Mouse (Mus musculus) heart, adult 8-10 months (tissue): Measurements from ENCODE around the gene Kctd20. TPM values are rescaled to one million over a fixed set of nuclear protein-coding genes. Genes with fewer than 3 reads are reported as not detected.
"Not testable (repeated sequence)": the region's sequence is repeated elsewhere in the genome, so short reads cannot be mapped to it uniquely, and the experiment has no call there.

ENCODE experiments used
- DNase-seq: peaks from one replicate; pipeline ENCODE4 v3.0.0; 2022; ENCODE audit warnings: low spot score
- total RNA-seq, 4 experiments: library from RNA; stranded (reverse); gene quantifications; 2 replicates each; pipeline ENCODE4 v1.2.4; 2022

The Kctd20 gene
- total RNA-seq, 4 experiments from 2014 or later = 33.5 to 58.8 (median 54.0) TPM

DNA sequence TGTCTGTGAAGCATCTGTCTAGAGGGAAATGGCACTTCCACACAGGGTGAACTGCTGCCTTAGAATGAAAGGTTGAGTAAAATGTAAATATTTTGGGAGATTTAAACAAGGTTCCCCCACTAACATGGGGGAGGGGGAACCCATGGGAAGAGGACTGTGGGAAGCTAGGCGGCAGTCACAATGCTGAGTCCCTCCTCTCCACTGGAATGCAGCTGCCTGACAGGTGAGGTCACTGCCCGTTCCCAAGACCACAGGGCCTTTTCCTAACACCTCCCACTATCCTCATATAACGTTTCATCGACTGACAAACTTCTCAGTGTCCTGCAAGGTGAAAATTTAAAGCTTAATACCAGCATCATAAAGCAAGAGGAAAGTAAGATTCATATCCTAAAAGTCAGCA is 30.8 kb downstream of the Kctd20 start:
- no peak for DNase-seq

DNA sequence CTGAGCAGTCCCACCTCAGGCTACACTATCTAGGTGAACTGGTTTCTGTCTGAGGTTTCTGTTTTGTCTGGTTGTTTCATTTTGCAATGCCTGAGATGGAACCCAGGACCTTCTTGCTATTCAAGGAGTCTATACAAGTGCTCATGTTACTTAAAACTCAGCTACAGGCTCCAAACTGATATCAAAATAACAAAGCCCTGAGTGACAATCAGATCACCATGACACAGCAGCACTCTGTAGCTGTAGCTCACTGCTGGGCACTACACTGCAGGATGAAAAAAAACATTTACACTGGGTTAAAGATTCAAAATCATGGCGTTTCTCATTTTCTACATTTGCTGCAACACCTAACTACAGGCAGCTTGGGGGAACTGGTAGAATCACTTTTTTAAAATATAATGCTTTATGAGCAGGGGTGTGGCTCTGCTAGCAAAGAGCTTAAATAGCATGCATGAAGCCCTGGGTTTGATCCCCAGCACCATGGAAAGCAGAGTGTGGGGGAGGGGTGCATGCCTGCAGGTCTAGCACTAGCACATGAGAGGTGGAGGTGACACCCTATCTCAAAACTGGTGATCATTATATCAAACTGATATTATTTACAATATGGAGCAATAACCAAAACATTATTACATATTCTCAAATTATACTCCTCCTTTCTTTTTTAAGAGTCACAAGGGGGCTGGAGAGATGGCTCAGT is 33.1 kb downstream of the Kctd20 start:
- DNase-seq = no peak

DNA sequence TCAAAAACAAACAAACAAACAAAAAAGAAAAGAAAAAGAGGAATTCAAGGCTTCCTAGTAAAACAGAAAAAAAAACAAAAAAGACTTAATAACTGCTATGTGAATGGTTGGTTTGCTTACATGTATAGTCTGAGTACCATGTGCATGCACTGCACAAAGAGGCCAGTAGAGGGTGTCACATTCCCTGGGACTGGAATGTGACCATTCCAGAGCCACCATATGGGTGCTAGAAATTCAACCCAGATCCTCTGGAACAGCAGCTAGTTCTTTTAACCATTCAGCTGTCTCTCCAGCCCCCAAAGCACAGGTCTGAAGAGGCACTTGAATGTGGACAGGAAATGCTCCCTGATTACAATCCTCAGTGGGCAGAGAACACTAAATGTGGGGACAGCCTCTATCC is 35.1 kb downstream of the Kctd20 start:
- DNase-seq = no peak

DNA sequence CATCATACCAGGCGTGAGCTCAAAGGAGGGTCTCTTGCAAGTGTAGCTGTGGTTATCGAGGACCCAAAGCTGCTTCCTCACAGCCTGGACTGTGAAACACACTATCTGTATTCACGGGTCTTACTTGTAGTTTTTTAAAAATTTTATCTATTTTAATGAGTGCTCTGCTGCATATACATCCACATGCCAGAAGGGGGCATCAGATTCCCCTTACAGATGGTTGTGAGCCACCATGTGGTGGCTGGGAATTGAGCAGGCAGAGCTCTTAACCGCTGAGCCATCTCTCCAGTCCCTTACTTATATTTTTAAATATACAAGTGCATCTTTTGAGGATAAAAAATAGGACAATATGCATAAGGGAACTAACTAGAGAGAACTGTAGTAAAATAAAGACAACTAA is 36.0 kb downstream of the Kctd20 start:
- no peak for DNase-seq

DNA sequence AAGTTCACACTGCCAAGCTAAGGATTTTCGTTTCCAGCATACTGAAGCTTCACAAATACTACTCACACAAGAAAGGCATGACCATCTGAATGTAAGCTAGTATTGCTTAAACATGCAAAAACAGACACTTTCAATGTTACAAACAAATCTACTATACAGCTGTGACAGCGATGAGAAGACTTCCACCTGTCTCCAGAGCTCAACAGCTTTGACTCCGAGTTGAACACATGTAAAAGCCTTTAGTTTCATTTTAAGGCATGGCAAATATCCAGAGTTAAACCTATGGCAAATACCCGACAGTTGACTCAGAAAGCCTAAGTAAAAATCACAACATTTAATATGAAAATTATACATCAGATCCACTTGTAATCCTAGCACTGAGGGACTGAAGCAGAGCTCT is 36.5 kb downstream of the Kctd20 start:
- no peak for DNase-seq

DNA sequence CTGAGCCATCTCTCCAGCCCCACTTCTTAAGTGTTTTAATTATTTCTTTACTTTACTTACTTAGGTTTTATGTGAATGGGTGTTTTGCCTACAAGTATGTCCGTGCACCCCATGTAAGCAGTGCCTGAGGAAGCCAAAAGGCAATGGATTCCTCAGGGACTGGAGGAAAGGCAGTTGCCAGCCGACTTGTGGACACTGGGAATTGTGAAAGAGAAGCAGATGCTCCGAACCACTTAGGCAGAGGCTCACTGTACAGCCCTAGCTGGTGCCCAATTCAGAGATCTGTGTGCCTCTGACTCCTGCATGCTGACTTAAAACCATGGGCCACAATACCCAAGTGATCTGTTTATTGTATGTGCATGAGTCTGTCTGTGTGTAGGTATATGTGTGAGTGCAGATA is 37.2 kb downstream of the Kctd20 start:
- no peak for DNase-seq

DNA sequence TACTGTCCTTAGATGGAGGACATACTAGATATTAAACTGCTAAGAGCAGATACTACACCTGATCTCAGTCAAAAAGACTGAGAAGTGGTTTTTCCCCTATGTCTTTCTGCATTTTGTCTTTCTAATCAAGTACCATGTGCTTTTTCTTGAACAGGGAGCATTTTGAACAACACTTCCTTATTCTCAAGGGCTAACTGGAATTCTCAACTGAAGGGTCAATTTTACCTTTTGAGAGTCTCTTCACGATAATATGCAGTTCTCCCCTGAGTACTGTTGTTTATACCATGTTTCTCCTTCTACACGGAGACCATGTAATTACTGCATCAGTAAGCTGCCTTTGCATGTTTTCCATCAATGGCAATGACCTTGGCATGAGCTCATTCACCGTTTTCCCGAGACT is 38.3 kb downstream of the Kctd20 start:
- no peak for DNase-seq

DNA sequence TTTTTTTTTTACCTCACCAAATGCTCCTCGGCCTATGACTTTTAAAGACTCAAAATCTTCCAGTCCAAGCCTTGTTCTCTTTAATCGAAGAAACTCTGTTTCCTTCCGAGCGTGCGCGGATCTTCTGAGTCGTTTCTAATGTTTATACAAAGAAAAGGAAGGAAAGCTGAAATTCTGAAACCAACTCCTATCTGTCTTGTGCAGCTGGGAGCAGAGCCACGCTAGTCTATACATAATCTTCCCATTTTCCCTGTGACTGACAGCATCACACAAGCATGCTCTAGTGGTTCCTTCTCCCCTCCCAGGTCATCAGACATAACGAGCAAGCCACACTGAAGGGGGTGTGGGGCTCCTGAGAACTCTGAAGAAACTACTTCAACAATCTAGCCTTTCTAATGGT is 39.5 kb downstream of the Kctd20 start:
- DNase-seq = no peak

DNA sequence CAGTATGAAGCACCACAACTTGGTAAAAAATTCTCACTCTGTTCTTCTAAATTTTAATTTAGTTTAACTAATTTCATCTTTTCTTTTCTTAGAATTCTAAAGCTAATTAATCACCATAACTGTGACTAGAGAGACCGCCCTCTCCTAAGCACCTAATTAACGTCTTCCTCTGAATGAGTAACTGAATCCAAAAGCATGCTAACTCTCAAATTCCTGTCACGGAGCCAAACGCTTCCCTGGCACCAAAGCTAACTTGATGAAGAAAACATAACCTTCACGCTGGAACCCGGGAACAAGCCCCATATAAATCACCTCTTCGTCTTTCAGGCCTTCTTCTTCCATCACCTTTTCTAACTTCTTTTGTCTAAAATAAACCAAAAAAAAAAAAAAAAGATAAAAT is 40.4 kb downstream of the Kctd20 start:
- DNase-seq = peak; percentile 45

DNA sequence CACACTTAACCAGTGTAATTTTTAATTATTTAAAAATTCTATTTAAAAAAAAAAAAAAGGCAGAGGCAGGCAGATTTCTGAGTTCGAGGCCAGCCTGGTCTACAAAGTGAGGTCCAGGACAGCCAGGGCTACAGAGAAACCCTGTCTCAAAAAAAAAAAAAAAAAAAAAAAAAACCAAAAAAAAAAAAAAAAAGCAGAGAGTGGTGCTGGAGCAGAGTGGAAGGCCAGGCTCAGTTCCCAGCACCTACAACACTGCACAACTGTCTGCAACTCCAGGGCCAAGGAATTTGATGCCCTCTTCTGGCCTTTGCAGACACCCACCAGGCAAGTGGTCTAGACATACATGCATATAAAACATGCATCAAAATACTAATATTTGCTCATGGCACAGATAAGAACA is 41.3 kb downstream of the Kctd20 start:
- not testable (repeated sequence) for DNase-seq

DNA sequence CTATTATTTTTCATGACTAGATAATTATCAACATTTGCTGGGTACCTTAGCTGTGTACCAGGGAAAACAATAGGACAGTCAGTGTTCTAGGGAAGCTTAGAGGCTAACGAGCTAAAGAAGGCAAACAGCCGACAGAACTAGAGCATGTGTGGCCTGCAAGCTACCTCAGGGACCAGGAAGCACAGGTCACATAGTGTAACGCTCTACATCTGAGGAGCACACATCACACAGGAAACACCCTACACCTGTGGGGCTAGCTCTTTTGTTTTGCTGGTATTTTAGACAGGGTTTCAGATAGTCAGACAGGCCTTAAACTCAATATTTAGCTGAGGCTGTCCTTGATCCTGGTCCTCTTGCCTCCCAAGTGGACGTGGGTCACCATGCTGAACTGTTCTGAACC is 42.9 kb downstream of the Kctd20 start:
- DNase-seq = no peak

DNA sequence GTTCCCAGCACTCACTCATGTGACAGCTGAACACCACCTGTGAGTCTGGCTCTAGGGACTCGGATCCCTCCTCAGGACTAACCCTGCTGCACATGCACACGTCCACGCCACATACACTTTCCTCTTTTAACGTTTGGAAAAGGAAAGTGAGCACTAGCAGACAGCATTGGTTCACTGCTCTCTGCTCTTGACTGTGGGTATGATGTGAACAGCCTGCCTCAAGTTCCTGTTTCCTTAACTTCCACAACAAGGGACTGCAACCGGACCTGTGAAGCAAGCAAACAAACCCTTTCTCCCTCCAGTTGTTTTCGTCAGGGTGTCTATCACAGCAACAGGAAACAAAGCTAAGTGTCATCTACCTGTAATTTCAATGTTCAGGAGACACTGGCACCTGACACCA is 48.7 kb downstream of the Kctd20 start:
- no peak for DNase-seq

DNA sequence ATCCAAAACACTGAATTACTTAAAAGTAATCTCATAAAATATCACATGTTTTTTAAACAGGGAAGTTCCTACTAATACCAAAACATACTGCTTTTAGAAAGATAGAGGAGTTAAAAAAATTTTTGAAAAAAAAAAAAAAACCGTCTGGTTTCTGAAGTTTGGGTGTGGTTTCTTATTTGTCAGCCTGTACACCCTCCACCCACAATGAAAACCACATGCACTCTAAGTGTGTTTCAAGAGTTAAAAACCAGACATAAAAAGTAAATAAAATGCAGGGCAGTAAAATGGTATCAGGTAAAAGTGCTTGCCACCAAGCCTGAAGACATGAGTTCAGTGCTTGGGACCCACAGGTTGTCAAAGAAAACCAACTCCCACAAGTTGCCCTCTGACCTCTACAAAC is 52.0 kb downstream of the Kctd20 start:
- no peak for DNase-seq

DNA sequence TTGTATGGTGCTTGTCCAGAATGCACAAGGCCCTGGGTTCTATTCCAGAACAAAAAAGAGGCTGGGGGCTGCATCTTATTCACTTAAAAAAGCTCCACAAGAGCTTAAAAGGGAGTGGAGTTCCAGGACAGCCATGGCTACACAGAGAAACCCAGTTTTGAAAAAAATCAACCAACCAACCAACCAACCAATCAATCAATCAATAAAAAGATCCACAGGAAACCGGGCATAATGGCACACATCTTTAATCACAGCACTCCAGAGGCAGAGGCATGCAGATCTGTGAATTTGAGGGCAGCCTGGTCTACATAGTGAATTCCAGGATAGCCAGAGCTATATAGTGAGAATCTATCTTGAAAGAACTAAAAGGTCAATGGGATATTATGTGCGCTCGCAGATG is 53.3 kb downstream of the Kctd20 start:
- DNase-seq = no peak

DNA sequence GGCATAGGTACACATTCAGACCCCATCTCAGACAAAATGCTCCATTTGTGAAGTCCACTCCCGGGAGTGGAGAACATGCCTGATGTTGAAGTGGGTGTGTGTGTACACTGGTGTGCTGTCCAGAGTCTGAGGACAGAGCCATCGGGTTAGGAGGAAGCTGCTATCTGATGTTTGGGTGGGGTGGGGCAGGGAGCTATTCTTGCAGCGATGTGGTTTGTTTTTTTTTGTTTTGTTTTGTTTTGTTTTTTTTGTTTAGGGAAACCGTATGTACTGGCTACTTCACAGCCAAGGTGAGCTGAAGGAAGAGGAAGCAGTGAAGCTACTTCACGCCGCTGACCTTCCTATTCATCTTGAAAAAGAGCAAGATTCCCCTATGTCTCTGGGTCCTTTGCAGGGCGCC is 55.1 kb downstream of the Kctd20 start:
- no peak for DNase-seq

DNA sequence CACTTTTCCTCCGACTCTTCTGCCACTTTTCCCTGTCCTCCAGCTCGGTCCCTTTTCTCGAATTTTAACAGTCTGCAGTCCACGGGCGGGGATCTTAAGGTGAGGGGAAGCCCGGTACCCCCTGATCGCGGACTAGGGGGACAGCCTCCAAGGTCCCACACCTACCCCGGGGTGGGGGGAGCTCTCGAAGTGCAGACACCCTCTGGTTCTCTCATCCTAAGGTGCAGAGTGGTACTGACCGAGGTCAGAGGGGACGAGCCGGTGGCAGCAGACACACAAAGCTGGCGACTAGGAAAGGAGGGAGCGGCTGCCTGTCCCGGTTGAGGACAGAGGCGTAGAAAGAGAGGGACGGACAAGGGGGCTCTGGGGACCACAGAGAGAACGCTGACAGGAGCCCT is 55.5 kb downstream of the Kctd20 start:
- no peak for DNase-seq

DNA sequence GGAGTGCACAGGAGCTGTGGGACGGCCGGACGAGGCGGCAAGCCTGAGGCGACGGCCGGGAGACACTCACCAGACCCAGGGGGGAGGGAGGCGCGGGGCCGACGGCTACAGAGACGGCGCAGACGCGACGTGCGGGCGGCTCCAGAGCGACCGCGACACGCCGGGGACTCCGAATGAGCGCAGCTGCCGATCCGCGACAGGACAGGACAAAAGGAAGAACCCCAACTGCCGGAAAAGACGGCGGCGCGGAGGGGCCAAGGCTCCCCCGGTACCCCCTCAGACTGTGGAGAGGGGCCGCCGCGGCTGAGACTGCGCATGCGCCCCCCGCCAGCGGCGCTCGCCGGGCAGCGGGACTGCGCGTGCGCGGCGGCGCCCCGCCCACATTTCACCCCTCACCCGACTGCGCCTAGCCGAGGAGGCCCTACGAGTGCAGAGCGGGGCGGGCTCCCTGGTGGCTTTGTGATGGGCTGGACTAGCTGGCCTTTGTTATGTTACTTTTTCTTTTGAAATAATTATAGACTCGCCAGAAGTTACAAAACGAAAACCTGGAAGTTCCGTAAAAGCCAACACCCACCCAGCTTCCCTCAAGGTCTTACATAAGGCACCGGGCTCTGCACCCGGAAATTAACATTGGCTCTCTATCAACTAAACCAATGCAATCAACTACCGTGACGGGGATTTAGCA is 56.0 kb downstream of the Kctd20 start, which contains the start of gene Stk38:
TSS of gene Stk38 (minus strand) at position 355 of the 685 bp plus-strand sequence.
- DNase-seq = peak; percentile 93

DNA sequence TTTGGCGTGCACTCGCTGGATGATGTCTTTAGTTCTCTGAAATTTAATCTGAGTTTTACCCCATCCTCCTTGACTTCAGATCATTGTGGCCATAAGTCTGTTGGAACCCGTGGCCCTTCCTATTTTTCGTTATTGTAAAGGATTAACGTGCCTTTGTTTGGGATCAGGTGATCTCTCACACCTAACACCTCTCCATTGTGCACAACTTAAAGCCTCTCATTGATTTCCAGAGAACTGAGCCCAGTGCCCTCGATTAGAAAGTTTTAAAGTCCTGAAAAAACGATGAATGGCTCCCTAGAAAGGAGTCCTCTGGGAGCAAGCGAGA is 56.5 kb downstream of the Kctd20 start:
- DNase-seq = no peak

DNA sequence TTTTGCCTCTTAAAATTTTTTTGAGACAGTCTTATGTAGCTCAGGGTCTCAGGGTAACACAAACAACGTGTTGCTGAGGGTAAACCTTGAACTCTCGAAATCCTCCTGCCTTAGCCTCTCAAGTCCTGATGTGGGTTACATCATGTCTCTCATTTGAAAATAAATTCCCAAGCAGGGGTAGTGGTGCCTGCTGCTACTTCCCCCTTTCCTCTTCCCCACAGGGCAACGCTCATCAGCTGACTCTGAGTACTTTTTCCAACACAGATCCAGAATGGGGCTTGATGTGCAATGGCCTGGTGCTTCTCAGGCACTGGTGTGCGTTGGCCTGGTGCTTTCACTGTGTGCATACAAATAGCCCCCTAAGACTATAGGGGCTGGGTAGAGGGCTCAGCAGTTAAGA is 57.4 kb downstream of the Kctd20 start:
- no peak for DNase-seq

DNA sequence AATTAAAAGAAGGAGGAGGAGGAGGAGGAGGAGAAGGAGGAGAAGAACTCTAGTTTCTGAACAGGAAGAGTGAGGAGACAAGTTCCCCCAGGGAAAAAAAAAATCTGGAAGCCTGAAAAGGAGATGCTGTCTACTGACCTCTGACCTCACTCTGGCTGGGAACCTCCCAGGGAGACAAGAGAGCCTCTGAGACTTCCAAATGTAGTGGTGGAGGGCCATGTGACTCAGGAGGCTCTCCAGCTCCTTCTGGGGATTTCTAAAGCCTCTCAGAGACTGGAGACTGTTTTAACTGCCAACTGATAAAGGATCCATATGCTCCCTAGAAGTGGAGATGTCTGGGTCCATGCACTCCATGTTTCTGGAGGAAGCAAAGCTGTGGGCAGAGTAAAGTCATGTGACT is 62.5 kb downstream of the Kctd20 start:
- DNase-seq = peak; percentile 62

DNA sequence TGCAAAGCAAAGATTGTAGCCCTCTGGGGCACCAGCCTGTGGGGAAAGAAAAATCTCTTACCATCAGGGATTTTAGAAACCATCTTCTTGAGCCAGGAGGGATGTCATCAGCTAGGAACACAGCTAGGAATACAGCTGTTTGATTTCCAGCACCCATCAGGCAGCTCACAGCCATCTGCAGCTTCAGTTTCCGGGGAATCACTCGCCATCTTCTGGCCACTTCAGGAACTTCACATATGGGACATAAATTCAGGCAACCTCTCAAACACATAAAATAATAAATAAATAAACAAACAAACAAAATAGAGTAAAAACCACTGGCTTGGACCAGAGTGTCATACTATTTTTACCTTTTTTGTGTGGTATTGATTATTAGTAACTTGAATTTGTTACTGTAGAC is 63.9 kb downstream of the Kctd20 start:
- no peak for DNase-seq

DNA sequence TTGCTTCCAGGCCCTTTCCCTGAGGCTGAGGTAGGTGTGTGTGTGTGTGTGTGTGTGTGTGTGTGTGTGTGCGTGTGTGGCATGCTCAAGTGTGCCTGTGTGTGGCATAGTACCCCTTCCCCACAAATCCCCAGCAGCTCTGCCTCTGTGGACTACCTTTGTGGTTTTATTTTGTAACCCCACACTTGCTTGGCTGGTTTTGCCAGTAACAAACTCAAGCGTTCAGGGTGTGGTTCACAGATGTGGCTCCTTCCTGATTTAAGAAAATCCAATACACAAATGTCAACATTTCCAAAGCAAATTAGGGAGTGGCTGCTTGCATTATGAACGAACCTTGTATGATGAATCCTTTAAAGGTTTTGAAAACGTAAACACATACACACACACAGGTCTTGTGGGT is 65.0 kb downstream of the Kctd20 start:
- no peak for DNase-seq

DNA sequence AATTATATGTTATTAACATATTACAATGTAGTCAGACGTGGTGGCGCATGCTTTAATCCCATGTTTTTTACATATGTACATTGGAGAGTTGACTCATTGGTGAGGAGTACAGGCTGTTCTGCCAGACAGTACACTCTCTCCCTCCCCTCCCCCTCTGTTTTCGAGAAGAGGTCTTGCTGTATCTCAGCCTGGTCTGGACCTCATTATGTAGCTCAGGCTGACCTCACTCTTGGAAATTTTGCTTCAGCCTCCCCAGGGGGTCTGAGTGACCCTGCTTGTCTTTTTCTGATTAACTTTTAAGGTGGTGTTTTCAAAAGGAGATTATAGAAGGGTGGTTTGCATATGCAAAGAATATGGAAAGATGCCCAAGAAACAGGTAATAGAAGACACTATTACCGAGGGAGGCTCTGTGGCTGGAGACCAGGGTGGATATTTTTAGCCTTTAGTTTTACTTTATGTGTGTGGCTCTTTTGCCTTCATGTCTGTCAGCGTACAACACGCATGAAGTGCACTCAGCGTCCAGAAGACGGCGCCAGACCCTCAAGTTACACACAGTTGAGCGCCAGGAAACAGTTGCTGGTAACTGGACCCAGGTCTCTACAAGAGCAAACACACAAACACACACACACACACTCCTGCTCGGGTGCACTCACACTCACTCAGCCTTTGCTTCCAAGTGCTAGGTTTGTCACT is 66.7 kb downstream of the Kctd20 start:
- peak; percentile 69 for DNase-seq
